Mouse (Mus musculus) hindbrain, embryonic 11.5 days (tissue): ENCODE measurements around the gene Pigr. TPM values are rescaled to one million over a fixed set of nuclear protein-coding genes. Genes with fewer than 3 reads are reported as not detected.

Experiments used
- ATAC-seq: fragments of 200-750 bp; cut with Nextera tagmentation; 2 replicates; pipeline ENCODE4 v1.8.0; 2017; ENCODE audit warnings: mild to moderate bottlenecking, moderate TSS enrichment, moderate library complexity; ENCODE audit not compliant: low FRiP score
- DNase-seq: peaks from one replicate; pipeline ENCODE4 v3.0.0-alpha.2; 2015; ENCODE audit warnings: low spot score
- H3K27ac ChIP-seq: fragments of 300-500 bp; sonication (generic); 2 replicates; pipeline ENCODE4 v1.5.1; 2014; ENCODE audit warnings: mild to moderate bottlenecking, low read depth, low read length
- H3K27me3 ChIP-seq: fragments of 300-500 bp; sonication (generic); 2 replicates; pipeline ENCODE4 v1.6.1; 2014; ENCODE audit warnings: mild to moderate bottlenecking, low read length, moderate library complexity, mixed read lengths; ENCODE audit not compliant: control insufficient read depth, insufficient read depth
- H3K36me3 ChIP-seq: fragments of 300-500 bp; sonication (generic); 2 replicates; pipeline ENCODE4 v1.6.1; 2014; ENCODE audit warnings: mild to moderate bottlenecking, low read length, moderate library complexity, mixed read lengths; ENCODE audit not compliant: control insufficient read depth, insufficient read depth
- H3K4me1 ChIP-seq: fragments of 300-500 bp; sonication (generic); replicated peaks from 2 replicates; pipeline ENCODE4 v1.6.1; 2014; ENCODE audit warnings: low read length, mixed read lengths; ENCODE audit not compliant: control insufficient read depth, insufficient read depth
- H3K4me2 ChIP-seq: fragments of 300-500 bp; sonication (generic); replicated peaks from 2 replicates; pipeline ENCODE4 v1.6.1; 2014; ENCODE audit warnings: mild to moderate bottlenecking, low read depth, low read length
- H3K4me3 ChIP-seq: fragments of 300-500 bp; sonication (generic); 2 replicates; pipeline ENCODE4 v1.5.1; 2014; ENCODE audit warnings: low read depth, low read length
- H3K9ac ChIP-seq: fragments of 300-500 bp; sonication (generic); 2 replicates; pipeline ENCODE4 v1.6.1; 2014; ENCODE audit warnings: low read depth, low read length
- H3K9me3 ChIP-seq: fragments of 300-500 bp; sonication (generic); 2 replicates; pipeline ENCODE4 v1.6.1; 2016; ENCODE audit warnings: low read length; ENCODE audit not compliant: control insufficient read depth
- WGBS: fragments of 180-500 bp; shearing (Covaris S2); extraction: QIAGEN DNeasy Blood & Tissue Kit; methylation state at CpG from one replicate; pipeline ENCODE4 v1.1.7; 2014; 5-methylcytosine and 5-hydroxymethylcytosine counted together
- polyA plus RNA-seq: library from polyadenylated mRNA; unstranded; fragments of >200 nt; fragmentation: Nextera tagmentation; extraction: Ambion mirVana; gene quantifications from 2 replicates; pipeline ENCODE4 v1.2.1, GENCODE M21; 2014

Pigr gene
- polyA plus RNA-seq, 1 experiment from 2014 or later, result not detected

- no peak for ATAC-seq
- Histone ChIP-seq H3K27me3 (peaks cover 11% of the 10 kb centered on the region), H3K36me3 (no peaks in the 10 kb centered on the region), H3K27ac (no peak overlapping the region), H3K9ac (no peak overlapping the region), H3K4me2 (no peak overlapping the region), H3K4me3 (no peak overlapping the region), H3K4me1 (no peaks in the 10 kb centered on the region), H3K9me3 (no peaks in the 10 kb centered on the region)
- WGBS, result 94% methylated on average over 7 of the region's 7 CpGs
- no peak for DNase-seq
Observed at GRCm38 (mm10) chr1:130879927-130880326, 53.4 kb downstream of the Pigr start.

GRCm38 (mm10) chr1:130883146-130883545, 56.7 kb downstream of the Pigr start:
- Histone ChIP-seq H3K27ac (no peak overlapping the region), H3K27me3 (peaks cover 2% of the 10 kb centered on the region), H3K4me1 (no peaks in the 10 kb centered on the region), H3K4me3 (no peak overlapping the region), H3K9me3 (no peaks in the 10 kb centered on the region), H3K36me3 (no peaks in the 10 kb centered on the region), H3K4me2 (no peak overlapping the region), H3K9ac (no peak overlapping the region)
- 85% methylated on average over 4 of the region's 4 CpGs for WGBS
- DNase-seq, result no peak
- no peak for ATAC-seq

- H3K9ac ChIP-seq, result no peak within 1 kb of the TSS
- DNase-seq (no peak), ATAC-seq (no peak)
- no peak within 1 kb of the TSS for H3K4me2 ChIP-seq
- no peaks in the 10 kb centered on the region for H3K9me3 ChIP-seq
- no peaks in the 10 kb centered on the region for H3K36me3 ChIP-seq
- H3K4me1 ChIP-seq, result no peaks in the 10 kb centered on the region
- H3K27ac ChIP-seq, result no peak within 1 kb of the TSS
- H3K4me3 ChIP-seq, result no peak within 1 kb of the TSS
- H3K27me3 ChIP-seq, result no peaks in the 10 kb centered on the region
Observed at GRCm38 (mm10) chr1:130887354-130887753, 60.9 kb downstream of the Pigr start, which contains the start of gene Il24. Gene Il24 (minus strand): TSS chr1:130887454.

- ATAC-seq (no peak), DNase-seq (no peak)
- no peaks in the 10 kb centered on the region for H3K4me1 ChIP-seq
- no peaks in the 10 kb centered on the region for H3K9me3 ChIP-seq
- no peaks in the 10 kb centered on the region for H3K36me3 ChIP-seq
- H3K4me2 ChIP-seq, result no peak overlapping the region
- H3K27ac ChIP-seq, result no peak overlapping the region
- H3K4me3 ChIP-seq, result no peak overlapping the region
- H3K27me3 ChIP-seq, result no peaks in the 10 kb centered on the region
- WGBS, result 79% methylated on average over 1 of the region's 1 CpGs
- no peak overlapping the region for H3K9ac ChIP-seq
Observed at GRCm38 (mm10) chr1:130892446-130892845, 66.0 kb downstream of the Pigr start.

- Histone ChIP-seq H3K9me3 (no peaks in the 10 kb centered on the region), H3K4me1 (no peaks in the 10 kb centered on the region), H3K27ac (no peak overlapping the region), H3K9ac (no peak overlapping the region), H3K4me2 (no peak overlapping the region), H3K4me3 (no peak overlapping the region), H3K36me3 (no peaks in the 10 kb centered on the region), H3K27me3 (no peaks in the 10 kb centered on the region)
- WGBS, result 78% methylated on average over 9 of the region's 9 CpGs
- ATAC-seq, result no peak
- no peak for DNase-seq
Observed at GRCm38 (mm10) chr1:130893329-130894040, 67.0 kb downstream of the Pigr start.

GRCm38 (mm10) chr1:130894468-130894867, 68.0 kb downstream of the Pigr start:
- ATAC-seq (no peak), DNase-seq (no peak)
- H3K9me3 ChIP-seq, result no peaks in the 10 kb centered on the region
- no peak overlapping the region for H3K4me3 ChIP-seq
- no peaks in the 10 kb centered on the region for H3K36me3 ChIP-seq
- H3K4me2 ChIP-seq, result no peak overlapping the region
- no peak overlapping the region for H3K9ac ChIP-seq
- WGBS, result 74% methylated on average over 6 of the region's 6 CpGs
- no peak overlapping the region for H3K27ac ChIP-seq
- no peaks in the 10 kb centered on the region for H3K4me1 ChIP-seq
- no peaks in the 10 kb centered on the region for H3K27me3 ChIP-seq

Other genes with a start within 250 kb of the Pigr start
- gene Zp3r, start 197.1 kb upstream of the Pigr start, polyA plus RNA-seq, result not detected in 2 replicates
- not detected in 2 replicates for gene C4bp, start 165.1 kb upstream of the Pigr start, polyA plus RNA-seq
- gene Gm29427, start 110.9 kb upstream of the Pigr start, polyA plus RNA-seq, result not detected in 2 replicates
- gene Yod1, start 109.4 kb upstream of the Pigr start, polyA plus RNA-seq, result 14.8 and 17.7 TPM in 2 replicates
- gene Pfkfb2, start 97.4 kb upstream of the Pigr start, polyA plus RNA-seq, result 9.2 and 10.1 TPM in 2 replicates
- gene AA986860, start 94.7 kb upstream of the Pigr start, polyA plus RNA-seq, result 0.46 and 0.79 TPM in 2 replicates
- gene Fcamr, start 25.8 kb upstream of the Pigr start, polyA plus RNA-seq, result 0.14 TPM in 1 of 2 replicates, not detected in the other
- not detected in 2 replicates for gene Fcmr, start 39.0 kb downstream of the Pigr start, polyA plus RNA-seq
- gene Il24, start 60.8 kb downstream of the Pigr start, polyA plus RNA-seq, result not detected in 2 replicates
- gene Il20, start 84.8 kb downstream of the Pigr start, polyA plus RNA-seq, result not detected in 2 replicates
- gene Il19, start 113.4 kb downstream of the Pigr start, polyA plus RNA-seq, result not detected in 2 replicates
- gene Il10, start 193.2 kb downstream of the Pigr start, polyA plus RNA-seq, result not detected in 2 replicates